Mouse (Mus musculus): Measurements from ENCODE around the gene Ros1.

DNA sequence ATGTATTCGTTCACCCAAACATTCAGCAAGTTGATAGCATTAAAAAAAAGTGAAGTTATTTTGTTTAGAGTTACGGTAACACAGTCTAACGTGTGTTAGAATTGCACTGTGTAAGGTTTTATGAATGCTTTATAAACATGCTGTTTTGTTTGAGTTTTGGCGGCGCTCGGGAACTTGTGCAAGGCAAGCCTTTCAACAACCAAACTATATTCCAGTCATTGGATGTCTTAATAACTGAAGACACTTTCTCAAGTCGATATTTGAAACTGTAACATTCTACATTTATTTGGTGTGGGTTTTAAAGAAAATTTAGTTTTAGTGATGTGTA is 39.6 kb upstream of the Ros1 start:
- TF ChIP-seq HCFC1 (IDR thresholded peaks at IDR 0.05; ENCODE audit: borderline replicate concordance, insufficient read depth, low read length) = no peak
- TF ChIP-seq ZNF384 (IDR thresholded peaks at IDR 0.05; ENCODE audit: low read depth, low read length) = no peak
- no peak for TF ChIP-seq MAFK (IDR thresholded peaks at IDR 0.05; ENCODE audit: insufficient read depth, low read depth, low read length)
- TF ChIP-seq ZC3H11A (IDR thresholded peaks at IDR 0.05; ENCODE audit: borderline replicate concordance, low read depth, low read length) = no peak

Data from ES-E14 (cell line).